Mouse (Mus musculus) T-helper 2 cell (primary cell): ENCODE results near the gene Tmem256.

ENCODE experiments used
- in situ Hi-C: fragments of 300-600 bp; cut with MboI, MseI; formaldehyde crosslinking; loops from one replicate; pipeline ENCODE4 v1.15.1; 2025; ENCODE audit warnings: high pct_unique_total_duplicates

Tmem256 gene

DNA sequence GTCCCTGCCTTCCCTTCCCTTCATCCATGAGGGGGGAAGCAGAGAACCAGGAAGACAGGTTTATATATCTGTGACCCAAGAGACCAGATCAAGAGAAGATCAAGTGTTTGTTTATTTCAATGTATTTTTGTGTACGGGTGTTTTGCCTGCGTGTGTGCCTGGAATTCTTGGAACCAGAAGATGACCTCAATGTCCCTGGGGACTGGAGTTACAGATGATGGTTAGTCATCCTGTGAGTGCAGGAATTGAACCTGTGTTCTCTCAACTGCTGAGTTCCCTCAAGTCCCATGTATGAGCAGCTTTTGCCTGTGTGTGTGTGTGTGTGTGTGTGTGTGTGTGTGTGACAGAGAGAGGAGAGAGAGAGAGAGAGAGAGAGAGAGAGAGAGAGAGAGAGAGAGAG, 30.7 kb upstream of the Tmem256 start:
- in situ Hi-C loops = no loop called here

DNA sequence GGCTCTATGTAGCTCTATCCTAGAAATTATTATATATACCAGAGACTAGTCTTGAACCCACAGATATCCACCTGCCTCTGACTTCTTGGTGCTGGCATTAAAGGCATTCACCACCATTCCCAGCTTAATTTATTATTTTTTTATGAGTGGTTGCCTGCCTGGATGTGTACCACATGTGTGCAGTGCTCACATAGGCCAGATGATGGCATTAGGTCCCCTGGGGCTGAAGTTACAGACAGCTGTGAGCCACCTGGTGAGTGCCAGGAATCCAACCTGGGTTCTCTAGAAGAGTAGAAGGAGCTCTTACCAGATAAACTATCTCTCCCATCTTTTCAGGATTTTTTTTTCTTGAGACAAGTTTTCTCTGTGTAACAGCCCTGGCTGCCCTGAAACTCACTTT, 28.0 kb upstream of the Tmem256 start:
- in situ Hi-C loops = no loop called here

DNA sequence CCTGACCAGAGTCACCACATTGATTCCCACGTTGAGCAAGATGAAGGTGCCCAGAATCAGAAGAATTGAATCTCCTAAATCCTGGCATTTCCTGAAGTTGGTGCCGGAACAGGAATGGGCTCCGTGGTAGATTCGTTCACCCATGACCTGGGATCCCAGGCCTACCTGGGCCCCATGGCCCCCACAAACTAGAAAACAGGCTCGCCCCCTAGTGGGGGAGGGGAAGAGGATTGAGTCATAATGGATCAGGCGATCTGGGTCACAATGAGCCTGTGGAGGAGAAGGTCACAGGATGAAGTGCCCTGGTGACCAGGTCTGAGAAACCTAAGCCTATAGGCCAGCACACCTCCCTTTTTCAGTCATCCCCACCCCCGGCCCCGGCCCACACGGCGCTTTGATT, 23.2 kb upstream of the Tmem256 start, which contains the start of gene Gm39566:
Gene Gm39566 (minus strand): TSS at position 144 of the 400 bp plus-strand sequence.
- in situ Hi-C loops = no loop called here

DNA sequence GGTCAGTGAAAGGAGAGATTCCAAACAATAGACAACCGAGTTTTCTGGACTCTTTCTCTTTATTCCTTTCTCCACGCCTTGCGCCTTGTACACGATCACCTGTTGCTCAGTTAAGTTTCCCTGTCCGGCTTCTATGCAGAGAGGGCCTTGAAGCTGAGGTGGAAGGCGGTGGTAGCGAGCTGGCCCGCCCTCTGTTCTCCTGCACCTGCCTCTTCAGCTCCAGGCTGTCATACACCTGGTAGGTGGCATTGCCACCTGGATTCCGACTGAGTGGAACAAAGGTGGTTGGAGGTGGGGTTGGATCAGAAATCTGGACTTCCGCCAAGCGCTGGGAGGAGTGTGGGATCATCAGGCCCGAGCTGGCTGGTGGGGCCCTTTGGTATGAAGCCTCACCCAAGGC, 21.8 kb upstream of the Tmem256 start:
- in situ Hi-C loops = no loop called here

DNA sequence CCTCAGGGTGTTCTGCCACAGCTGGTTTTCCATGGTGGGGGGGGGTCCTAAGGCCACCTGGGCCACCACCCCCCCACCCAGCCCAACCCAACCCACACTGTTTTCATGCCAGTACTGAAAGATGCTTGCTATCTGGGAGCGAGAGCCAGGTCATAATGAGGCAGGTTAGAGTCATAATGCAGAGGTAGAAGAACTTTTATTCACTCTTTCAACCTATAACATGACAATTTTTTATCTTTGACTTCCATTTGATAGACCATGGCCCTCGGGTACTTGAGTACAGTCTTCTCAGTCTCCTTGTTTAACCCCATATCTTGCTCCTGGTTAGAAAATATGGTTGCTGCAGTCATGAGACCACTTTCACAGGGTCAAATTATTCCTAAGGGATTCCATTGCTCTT, 19.9 kb upstream of the Tmem256 start, which contains the start of gene Spem2:
Gene Spem2 (minus strand): TSS at position 101 of the 400 bp plus-strand sequence.
- in situ Hi-C loops = no loop called here

DNA sequence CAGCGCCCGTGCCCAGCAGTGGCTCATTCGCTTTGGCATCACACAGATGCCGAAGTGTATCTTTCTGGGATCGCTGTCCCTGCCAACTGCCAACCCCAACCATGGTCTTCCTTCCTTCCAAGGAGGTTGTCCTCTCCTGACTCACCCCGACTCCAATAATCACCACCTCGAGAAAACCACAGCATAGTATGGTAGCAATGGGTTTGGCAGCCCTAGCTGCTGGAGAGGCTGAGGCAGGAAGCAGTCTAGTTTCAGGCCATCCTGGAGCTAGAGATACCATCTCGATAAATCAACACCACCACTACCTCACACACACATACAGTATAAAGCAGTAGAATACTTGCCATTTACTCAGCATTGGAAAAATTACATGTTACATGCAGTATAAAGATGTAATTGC, 19.4 kb upstream of the Tmem256 start:
- in situ Hi-C loops = no loop called here

DNA sequence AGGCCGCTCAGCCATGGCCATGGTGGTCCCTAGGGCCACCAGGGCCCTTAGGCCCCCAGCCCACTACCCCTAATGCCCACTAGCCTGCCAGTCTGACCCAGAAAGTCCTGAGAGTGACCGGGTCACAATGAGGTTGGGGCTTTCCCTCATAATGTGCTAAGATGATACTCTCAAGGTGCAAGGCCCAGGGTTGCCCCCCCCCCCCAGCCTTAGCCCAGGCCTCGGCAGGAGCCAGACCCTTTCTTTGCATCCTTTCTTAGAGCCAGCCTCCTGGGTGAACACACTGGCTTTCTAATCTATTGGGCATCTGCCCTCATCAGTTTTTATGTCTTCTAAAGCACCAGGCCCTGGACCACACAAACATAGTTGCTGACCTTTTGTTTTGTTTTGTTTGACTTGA, 16.2 kb upstream of the Tmem256 start, which contains the start of gene Spem1:
Gene Spem1 (minus strand): TSS at position 101 of the 400 bp plus-strand sequence.
- in situ Hi-C loops = no loop called here

DNA sequence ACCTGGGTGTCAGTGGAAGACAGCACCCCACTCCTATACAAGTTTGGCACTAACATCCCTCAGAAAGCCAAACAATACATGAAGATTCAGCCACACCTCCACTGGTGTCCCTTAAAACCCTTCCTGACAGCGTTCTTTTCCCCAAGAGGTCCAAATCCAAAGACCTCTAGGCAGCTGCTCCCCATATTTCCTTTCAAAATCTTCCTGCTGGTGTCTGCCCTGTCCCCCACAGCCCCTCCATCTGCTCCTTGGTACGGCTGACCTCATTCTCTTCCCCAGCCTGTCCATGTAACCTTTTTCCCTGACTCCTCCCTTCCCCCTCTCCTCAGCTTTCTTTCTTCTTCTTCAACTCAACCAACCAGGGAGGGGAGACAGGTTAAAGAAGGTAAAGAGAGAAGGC, 14.9 kb upstream of the Tmem256 start:
- in situ Hi-C loops = no loop called here

DNA sequence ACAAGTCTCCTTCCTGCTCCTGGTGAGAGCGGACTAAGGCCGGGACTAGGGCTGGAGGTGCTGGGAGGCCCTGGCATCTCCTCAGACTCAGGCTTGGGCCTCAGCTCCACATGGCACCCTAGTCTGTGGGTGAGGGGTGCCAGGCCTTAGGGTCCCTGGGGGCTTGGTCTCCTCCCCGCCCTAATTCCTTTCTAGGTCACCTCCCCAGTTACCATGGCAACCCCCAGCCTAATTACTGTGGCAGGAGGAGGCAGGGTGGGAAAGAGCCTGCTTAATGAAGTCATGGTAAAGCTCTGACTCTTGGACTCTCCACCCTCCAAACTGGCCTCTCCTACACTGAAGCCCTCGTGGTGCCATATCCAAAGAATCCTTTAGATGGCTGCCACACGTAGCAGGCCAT, 9.5 kb upstream of the Tmem256 start:
- in situ Hi-C loops = no loop called here

DNA sequence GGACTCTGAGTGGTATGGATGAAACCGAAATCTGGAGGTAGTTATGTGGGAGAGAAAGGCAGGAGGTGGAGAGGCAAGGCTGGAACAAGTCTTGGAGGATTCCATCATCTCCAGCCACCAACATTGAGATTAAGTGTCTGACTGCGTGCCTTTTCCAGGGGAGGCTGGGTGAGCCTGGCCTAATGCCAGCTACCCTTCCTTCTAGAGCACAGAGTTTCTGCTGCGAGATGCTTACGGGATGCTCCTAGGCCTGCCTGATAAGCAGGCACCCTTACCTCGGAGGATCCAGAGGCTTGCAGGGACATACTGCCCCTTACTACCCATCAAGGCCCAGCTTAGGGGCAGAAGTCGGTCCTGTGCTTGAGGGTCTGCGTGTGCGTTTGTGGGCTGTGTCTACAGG, 4.8 kb upstream of the Tmem256 start:
- in situ Hi-C loops = no loop called here

DNA sequence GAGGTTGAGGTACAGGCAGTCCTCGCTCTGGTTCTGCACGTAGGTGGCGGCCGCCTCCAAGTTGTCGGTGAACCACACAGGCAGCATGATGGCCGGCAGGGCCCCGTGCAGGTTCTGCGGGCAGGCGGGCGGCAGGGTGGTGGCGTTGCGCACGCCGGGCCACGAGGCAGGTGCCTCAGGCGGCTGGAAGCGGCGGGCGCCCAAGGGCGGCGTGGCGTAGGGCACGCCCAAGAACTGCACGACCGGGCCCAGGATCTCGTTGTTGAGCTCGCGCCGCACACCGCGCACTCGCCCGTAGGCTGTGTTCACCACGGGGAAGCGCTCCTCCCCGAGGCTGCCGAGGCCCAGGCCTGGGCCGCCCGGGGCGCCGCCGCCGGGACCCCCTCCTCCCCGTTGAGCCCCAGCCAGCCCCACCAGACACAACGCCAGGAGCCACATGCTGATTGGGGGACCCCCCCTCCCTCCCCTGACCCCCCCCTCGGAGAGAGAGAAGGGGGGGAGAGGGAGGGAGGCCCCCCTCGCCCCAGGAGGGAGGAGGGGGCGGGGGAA, 4.2 kb upstream of the Tmem256 start:
- in situ Hi-C loops = no loop called here

DNA sequence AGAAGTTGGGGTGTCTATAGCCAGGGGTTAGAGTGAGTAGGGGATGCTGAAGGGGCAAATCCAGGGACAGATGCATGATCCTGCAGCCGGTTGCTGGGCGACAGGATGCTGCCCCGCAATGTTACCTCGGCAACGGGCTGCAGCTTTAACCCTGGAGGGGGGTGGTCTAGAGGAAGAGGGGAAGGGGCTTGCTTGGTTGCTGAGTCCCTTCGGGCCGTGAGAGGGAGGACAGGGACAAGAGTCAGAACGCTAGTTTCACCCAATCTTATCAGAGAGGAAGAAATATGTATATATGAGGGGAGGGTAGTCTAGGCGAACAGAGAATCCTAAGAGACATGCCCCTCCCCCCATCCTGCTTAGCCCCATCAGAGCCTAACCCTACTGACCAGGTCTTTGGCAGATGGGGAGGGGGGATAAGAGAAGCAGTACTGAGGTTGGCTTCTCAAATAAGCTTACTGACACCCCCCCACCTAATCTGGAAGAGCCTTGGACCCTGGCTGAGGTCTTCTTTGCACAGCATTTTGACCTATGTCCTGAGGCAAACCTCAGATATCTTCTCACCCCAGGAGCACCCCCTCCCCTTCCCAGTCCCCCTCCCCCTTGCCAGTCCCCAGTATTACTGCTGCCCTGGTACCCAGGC, 2.9 kb upstream of the Tmem256 start:
- in situ Hi-C loops = loop anchor here (5.0 kb wide), 1 partner anchor 38 kb away; the partner anchor contains the start of gene Chrnb1

DNA sequence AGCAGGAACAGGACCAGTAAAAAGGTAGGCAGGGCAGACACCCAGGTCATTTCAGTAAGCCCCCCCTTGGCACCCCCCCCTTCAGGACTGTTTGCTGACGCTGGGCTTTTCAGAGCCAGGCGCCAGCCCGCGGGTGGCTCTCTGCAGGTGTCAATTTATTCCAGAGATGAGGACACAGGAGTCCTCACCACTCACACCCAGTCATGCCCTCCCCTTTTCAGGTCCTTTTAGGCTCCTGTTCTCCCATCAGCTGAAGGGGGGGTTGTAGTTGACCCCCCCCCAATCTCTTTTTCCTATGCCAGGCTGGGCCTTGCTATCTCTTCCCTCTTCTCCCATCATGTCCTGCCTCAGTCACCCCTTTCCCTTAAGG, 2.4 kb upstream of the Tmem256 start:
- in situ Hi-C loops = loop anchor here (5.0 kb wide), 1 partner anchor 39 kb away; the partner anchor contains the start of gene Chrnb1

DNA sequence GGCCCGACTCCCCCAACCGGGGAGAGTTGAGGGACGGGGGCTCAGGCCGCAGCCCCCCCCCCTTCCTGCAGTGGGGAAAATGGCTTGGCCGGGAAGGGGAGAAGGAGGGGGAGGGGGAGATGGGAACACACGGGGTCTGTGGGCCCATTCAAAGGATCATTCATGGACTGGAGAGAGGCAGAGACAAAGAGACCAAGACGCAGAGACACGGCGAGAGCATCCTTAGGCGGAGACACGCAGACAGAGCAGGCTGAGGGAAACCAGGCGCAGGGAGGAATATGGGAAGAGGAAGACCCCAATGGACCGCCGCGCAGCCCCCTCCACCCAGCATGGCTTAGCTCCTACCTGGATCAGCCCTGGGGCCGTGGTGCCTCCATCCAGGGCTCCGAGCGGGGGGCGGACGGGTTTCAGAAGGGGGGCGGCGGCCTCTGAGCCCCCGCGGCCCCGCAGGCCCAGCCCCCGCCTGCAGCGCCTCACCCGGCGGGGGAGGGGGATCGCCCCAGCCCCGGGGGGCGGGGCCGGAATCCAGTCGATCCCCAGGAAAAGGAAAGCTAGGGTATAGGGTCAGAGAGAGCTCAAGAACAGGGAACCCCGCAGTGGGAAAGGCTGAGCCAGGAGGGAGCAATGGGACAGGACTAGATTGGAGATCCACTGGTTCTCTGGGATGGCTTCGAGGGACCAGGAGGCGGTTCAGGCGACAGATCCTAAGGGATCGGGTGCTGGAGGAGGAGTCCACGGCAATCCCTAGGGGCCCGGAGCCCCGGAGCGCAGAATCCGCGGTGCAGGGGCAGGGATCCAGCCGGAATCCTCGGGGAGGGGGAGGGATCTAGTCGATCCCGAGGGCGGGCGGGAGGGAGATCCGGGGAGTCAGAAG, 1.4 kb upstream of the Tmem256 start:
- in situ Hi-C loops = loop anchor here (5.0 kb wide), 1 partner anchor 40 kb away; the partner anchor contains the start of gene Chrnb1

DNA sequence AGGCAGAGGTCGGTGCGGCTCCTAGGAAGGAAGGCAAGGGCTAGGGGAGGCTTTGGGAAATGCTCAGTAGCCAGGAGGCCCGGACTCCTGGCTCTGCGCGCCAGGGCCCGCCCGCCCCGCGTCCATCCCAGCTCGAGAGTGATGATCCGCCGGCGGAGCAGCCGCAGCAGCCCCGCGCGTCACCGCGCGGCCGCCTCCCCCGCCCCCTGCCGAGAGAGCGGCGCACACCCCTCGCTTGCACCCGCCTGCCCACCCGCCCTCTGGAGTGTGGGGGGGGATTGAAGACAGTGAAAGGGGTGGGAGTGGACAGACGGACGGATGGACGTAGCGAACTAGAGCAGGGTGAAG, 736 bp upstream of the Tmem256 start, which contains the start of gene Nlgn2:
Gene Nlgn2 (minus strand): TSS at position 181 of the 348 bp plus-strand sequence.
- in situ Hi-C loops = loop anchor here (5.0 kb wide), 1 partner anchor 40 kb away; the partner anchor contains the start of gene Chrnb1

DNA sequence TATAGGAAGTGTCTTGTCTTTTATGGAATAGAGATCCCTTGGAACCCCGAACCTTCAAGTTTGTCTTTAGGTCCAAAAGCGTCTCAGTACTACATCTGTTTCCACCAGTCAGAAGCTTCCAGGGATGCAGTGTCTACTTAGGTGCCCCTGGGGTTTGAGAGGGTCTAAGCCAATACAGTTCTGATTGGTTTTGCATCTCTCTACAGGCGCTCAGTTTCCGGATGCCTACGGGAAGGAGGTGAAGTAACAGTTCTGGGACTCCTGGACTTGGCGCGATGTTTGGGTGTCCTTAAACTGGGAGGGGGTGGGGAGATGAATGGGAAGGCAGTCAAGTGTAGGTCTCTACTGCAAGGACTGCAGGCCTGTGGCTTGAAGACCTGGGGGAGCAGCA, 395 bp downstream of the Tmem256 start:
- in situ Hi-C loops = loop anchor here (5.0 kb wide), 1 partner anchor 41 kb away; the partner anchor contains the start of gene Chrnb1

DNA sequence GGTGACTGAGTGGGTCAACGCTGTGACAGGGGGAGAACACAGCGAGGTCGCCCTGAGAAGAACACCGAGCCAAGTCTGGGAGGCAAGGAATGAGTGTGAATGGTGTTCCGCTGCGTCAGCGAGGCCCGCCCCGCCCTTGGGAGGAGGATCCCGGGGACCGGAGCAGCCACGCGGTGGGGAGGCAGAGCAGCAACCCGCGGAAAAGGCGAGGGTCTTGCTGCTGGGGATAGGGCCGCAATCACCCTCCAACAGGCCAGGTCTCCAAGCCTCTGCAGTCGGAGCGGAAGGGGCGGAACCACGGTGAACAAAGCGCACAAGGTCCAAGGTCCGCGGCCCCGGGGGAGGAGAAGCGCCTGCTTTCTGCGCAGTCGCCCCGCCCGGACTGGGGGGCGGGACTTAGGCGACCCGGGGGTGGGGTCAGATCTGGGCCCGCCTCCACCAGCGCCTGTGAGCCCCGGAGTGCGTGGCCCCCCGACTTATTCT, 7.9 kb downstream of the Tmem256 start, which contains the start of gene Plscr3:
Gene Plscr3 (plus strand): TSS at position 179 of the 483 bp plus-strand sequence.
- in situ Hi-C loops = no loop called here

DNA sequence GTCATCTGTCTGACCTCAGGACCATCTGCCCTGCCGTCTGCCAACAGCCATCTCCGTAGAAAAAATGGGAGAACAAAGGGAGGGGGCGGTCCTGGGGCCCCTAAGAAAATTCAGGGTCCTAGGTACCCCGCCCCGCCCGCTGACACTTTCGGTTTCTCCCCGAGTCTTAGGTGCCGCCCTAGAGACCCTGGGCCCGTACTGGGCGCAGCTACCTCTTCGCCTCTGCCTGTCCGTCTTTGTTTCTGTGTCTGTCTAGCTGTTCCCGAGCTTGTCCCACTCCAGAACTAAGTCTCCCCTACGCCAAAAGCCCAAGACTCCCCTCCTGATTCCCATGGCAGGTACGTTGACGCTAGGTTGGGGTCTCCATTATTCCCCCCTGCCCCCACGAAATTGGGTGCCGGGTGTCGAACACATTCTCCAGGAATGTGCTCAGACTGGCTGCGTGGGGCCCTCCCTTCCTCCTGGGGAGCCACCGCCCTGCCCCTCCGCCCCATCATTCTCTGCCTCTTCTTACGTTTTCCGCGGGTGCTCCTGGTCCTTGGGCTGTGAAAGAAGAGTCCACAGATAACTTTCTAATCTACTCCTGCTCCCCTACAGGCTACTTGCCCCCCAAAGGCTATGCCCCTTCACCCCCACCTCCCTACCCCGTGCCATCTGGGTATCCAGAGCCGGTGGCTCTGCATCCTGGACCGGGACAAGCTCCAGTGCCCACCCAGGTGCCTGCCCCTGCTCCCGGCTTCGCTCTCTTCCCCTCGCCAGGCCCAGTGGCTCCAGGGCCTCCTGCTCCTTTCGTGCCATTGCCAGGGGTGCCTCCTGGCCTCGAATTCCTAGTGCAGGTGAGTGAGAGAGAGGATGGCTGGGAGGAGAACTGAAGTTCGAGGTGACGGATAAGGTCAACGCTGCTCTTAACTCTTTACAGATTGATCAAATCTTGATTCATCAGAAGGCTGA, 8.7 kb downstream of the Tmem256 start:
- in situ Hi-C loops = no loop called here

DNA sequence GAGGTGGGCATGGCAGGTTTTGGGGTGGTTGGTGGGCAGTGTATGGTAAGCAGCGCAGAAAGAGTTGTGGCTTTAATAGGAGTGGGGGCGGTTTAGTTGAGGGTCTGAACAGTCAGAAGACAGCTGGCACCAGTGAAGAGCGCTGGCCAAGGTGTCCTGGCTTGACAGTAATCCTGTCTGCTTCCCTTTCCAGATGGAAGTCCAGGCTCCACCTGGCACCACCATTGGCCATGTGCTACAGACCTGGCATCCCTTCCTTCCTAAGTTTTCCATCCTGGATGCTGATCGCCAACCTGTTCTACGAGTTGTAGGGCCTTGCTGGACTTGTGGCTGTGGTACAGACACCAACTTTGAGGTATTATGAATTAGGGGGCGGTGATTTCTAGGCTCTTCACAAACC, 9.7 kb downstream of the Tmem256 start:
- in situ Hi-C loops = no loop called here

DNA sequence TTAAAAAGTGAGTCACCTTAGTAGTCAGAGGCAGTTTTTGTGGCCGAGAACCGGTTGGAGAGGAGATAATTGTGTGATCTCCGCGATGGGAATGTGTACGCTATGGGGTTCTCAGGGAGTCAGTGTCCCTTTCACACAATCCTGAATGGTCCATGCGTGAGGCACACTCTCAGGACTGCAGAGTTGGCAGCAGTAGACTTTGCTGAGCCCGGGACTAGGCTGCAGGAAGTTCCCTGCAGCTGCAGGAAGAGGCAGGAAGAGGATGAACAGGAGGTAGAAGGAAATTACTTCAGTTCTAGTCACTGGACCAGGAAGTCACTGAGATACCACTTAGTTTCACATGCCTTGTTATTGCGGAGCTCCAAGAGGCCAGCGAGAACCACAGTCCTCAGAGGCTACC, 10.8 kb downstream of the Tmem256 start:
- in situ Hi-C loops = no loop called here

DNA sequence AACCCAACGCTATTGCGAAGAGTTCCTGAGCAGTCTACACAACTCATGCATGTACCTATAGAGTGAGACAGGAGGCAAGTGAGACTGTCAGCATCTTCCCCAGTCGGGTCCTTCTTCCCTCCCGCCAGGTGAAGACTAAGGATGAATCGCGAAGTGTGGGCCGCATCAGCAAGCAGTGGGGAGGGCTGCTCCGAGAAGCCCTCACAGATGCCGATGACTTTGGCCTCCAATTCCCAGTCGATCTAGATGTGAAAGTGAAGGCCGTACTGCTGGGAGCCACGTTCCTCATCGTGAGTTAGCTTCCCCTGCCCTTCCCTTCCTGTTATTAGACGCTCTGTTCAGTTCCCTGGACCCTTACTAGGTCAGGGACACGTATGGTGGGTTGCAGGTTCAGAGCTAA, 11.6 kb downstream of the Tmem256 start:
- in situ Hi-C loops = no loop called here
